Mouse (Mus musculus): ENCODE results near the gene Ablim1. TPM values are rescaled to one million over a fixed set of nuclear protein-coding genes. Genes with fewer than 3 reads are reported as not detected.

The Ablim1 gene
- polyA plus RNA-seq, 1 experiment from 2014 or later, result 40.5 TPM

- ATAC-seq (replicated peaks; ENCODE audit: low FRiP score, low read depth) (no peak), DNase-seq (ENCODE audit: low spot score) (no peak)
- TF ChIP-seq CTCF (IDR thresholded peaks at IDR 0.05; ENCODE audit: low read depth), result no peak
- no peaks in the 10 kb centered on the region for H3K4me1 ChIP-seq (replicated peaks; ENCODE audit: insufficient read depth, low read length)
- H3K4me2 ChIP-seq (ENCODE audit: low read length), result no peak overlapping the region
- no peaks in the 10 kb centered on the region for H3K27me3 ChIP-seq (ENCODE audit: insufficient read depth, low read length)
- no peaks in the 10 kb centered on the region for H3K9me3 ChIP-seq (replicated peaks; ENCODE audit: low read length)
- H3K4me3 ChIP-seq (replicated peaks; ENCODE audit: low read depth, low read length), result no peak overlapping the region
- H3K9ac ChIP-seq (ENCODE audit: low read depth, low read length), result no peak overlapping the region
- H3K27ac ChIP-seq, result no peak overlapping the region
- 79% methylated on average over 7 of the region's 7 CpGs for WGBS
- no peaks in the 10 kb centered on the region for H3K36me3 ChIP-seq (ENCODE audit: insufficient read depth, low read length)
Observed at GRCm38 (mm10) chr19:57091278-57091677, 223.4 kb downstream of the Ablim1 start.

GRCm38 (mm10) chr19:57088804-57089369 is 225.8 kb downstream of the Ablim1 start:
- ATAC-seq (replicated peaks; ENCODE audit: low FRiP score, low read depth) (no peak), DNase-seq (ENCODE audit: low spot score) (no peak)
- H3K4me3 ChIP-seq (replicated peaks; ENCODE audit: low read depth, low read length), result no peak overlapping the region
- H3K4me1 ChIP-seq (replicated peaks; ENCODE audit: insufficient read depth, low read length), result no peaks in the 10 kb centered on the region
- no peak overlapping the region for H3K9ac ChIP-seq (ENCODE audit: low read depth, low read length)
- no peak for TF ChIP-seq CTCF (IDR thresholded peaks at IDR 0.05; ENCODE audit: low read depth)
- no peaks in the 10 kb centered on the region for H3K36me3 ChIP-seq (ENCODE audit: insufficient read depth, low read length)
- no peaks in the 10 kb centered on the region for H3K27me3 ChIP-seq (ENCODE audit: insufficient read depth, low read length)
- H3K9me3 ChIP-seq (replicated peaks; ENCODE audit: low read length), result no peaks in the 10 kb centered on the region
- no peak overlapping the region for H3K4me2 ChIP-seq (ENCODE audit: low read length)
- 54% methylated on average over 2 of the region's 2 CpGs for WGBS
- no peak overlapping the region for H3K27ac ChIP-seq

GRCm38 (mm10) chr19:57084520-57085166 is 230.1 kb downstream of the Ablim1 start:
- H3K9ac ChIP-seq (ENCODE audit: low read depth, low read length), result no peak overlapping the region
- no peak overlapping the region for H3K4me2 ChIP-seq (ENCODE audit: low read length)
- H3K27me3 ChIP-seq (ENCODE audit: insufficient read depth, low read length), result no peaks in the 10 kb centered on the region
- TF ChIP-seq CTCF (IDR thresholded peaks at IDR 0.05; ENCODE audit: low read depth), result no peak
- H3K4me1 ChIP-seq (replicated peaks; ENCODE audit: insufficient read depth, low read length), result no peaks in the 10 kb centered on the region
- DNase-seq (ENCODE audit: low spot score) (no peak), ATAC-seq (replicated peaks; ENCODE audit: low FRiP score, low read depth) (no peak)
- 91% methylated on average over 5 of the region's 5 CpGs for WGBS
- H3K36me3 ChIP-seq (ENCODE audit: insufficient read depth, low read length), result no peaks in the 10 kb centered on the region
- H3K27ac ChIP-seq, result no peak overlapping the region
- no peak overlapping the region for H3K4me3 ChIP-seq (replicated peaks; ENCODE audit: low read depth, low read length)
- H3K9me3 ChIP-seq (replicated peaks; ENCODE audit: low read length), result no peaks in the 10 kb centered on the region

GRCm38 (mm10) chr19:57083887-57084286 is 230.8 kb downstream of the Ablim1 start:
- Histone ChIP-seq H3K36me3 (ENCODE audit: insufficient read depth, low read length) (no peaks in the 10 kb centered on the region), H3K4me1 (replicated peaks; ENCODE audit: insufficient read depth, low read length) (no peaks in the 10 kb centered on the region; the same call in 1 of the 2 replicates), H3K4me3 (replicated peaks; ENCODE audit: low read depth, low read length) (no peak overlapping the region), H3K9me3 (replicated peaks; ENCODE audit: low read length) (no peaks in the 10 kb centered on the region), H3K27ac (no peak overlapping the region), H3K9ac (ENCODE audit: low read depth, low read length) (no peak overlapping the region), H3K27me3 (ENCODE audit: insufficient read depth, low read length) (no peaks in the 10 kb centered on the region), H3K4me2 (ENCODE audit: low read length) (no peak overlapping the region)
- no peak for ATAC-seq (replicated peaks; ENCODE audit: low FRiP score, low read depth)
- TF ChIP-seq CTCF (IDR thresholded peaks at IDR 0.05; ENCODE audit: low read depth), result no peak
- DNase-seq (ENCODE audit: low spot score), result no peak
- 96% methylated on average over 2 of the region's 2 CpGs for WGBS

- no peak for ATAC-seq (replicated peaks; ENCODE audit: low FRiP score, low read depth)
- Histone ChIP-seq H3K4me3 (replicated peaks; ENCODE audit: low read depth, low read length) (no peak overlapping the region), H3K4me1 (replicated peaks; ENCODE audit: insufficient read depth, low read length) (peaks cover 2% of the 10 kb centered on the region; the same call in 1 of the 2 replicates), H3K9ac (ENCODE audit: low read depth, low read length) (no peak overlapping the region), H3K27ac (no peak overlapping the region), H3K9me3 (replicated peaks; ENCODE audit: low read length) (no peaks in the 10 kb centered on the region), H3K27me3 (ENCODE audit: insufficient read depth, low read length) (no peaks in the 10 kb centered on the region), H3K4me2 (ENCODE audit: low read length) (no peak overlapping the region), H3K36me3 (ENCODE audit: insufficient read depth, low read length) (no peaks in the 10 kb centered on the region)
- WGBS, result 60% methylated on average over 10 of the region's 10 CpGs
- DNase-seq (ENCODE audit: low spot score), result peak; percentile 19
- TF ChIP-seq CTCF (IDR thresholded peaks at IDR 0.05; ENCODE audit: low read depth), result no peak
Observed at GRCm38 (mm10) chr19:57083183-57083555, 231.6 kb downstream of the Ablim1 start.

GRCm38 (mm10) chr19:57082454-57083182 is 232.1 kb downstream of the Ablim1 start:
- H3K4me2 ChIP-seq (ENCODE audit: low read length), result no peak overlapping the region
- H3K4me3 ChIP-seq (replicated peaks; ENCODE audit: low read depth, low read length), result no peak overlapping the region
- DNase-seq (ENCODE audit: low spot score) (no peak), ATAC-seq (replicated peaks; ENCODE audit: low FRiP score, low read depth) (no peak)
- no peaks in the 10 kb centered on the region for H3K9me3 ChIP-seq (replicated peaks; ENCODE audit: low read length)
- H3K36me3 ChIP-seq (ENCODE audit: insufficient read depth, low read length), result no peaks in the 10 kb centered on the region
- no peaks in the 10 kb centered on the region for H3K27me3 ChIP-seq (ENCODE audit: insufficient read depth, low read length)
- peaks cover 6% of the 10 kb centered on the region; the same call in 1 of the 2 replicates for H3K4me1 ChIP-seq (replicated peaks; ENCODE audit: insufficient read depth, low read length)
- 48% methylated on average over 17 of the region's 17 CpGs for WGBS
- TF ChIP-seq CTCF (IDR thresholded peaks at IDR 0.05; ENCODE audit: low read depth), result no peak
- H3K27ac ChIP-seq, result no peak overlapping the region
- no peak overlapping the region for H3K9ac ChIP-seq (ENCODE audit: low read depth, low read length)
